Mouse (Mus musculus) liver, postnatal 0 days (tissue): ENCODE data around the gene Mmgt2.

Source experiments
- CTCF ChIP-seq: sonication (generic); IDR thresholded peaks from 2 replicates; pipeline ENCODE4 v1.5.1; 2016; ENCODE audit warnings: antibody characterized with exemption, low read depth
- EP300 ChIP-seq: IDR thresholded peaks from 2 replicates; pipeline ENCODE4 v1.6.1; 2016; ENCODE audit warnings: antibody characterized with exemption, low read depth, mild to moderate bottlenecking

- TF ChIP-seq CTCF: no peak
- no peak for TF ChIP-seq EP300
These were observed 17.3 kb upstream of the Mmgt2 start for GRCm38 (mm10) chr11:62631138-62631537.
